Mouse (Mus musculus) MEL (cell line): Measurements from ENCODE around the gene Rccd1.

Experiments
- MAFK ChIP-seq: IDR thresholded peaks from 2 replicates; pipeline ENCODE4 v1.6.1; 2011; ENCODE audit warnings: low read depth, mild to moderate bottlenecking, low read length, improper control_type of control experiment, borderline replicate concordance
- POLR2A ChIP-seq, 2 experiments: IDR thresholded peaks; 2 replicates each; pipeline ENCODE4 v1.6.1; 2011 to 2012; ENCODE audit warnings: low read length in 2 of 2, mild to moderate bottlenecking in 2 of 2, control low read depth in 1 of 2, improper control_type of control experiment in 1 of 2, low read depth in 1 of 2, moderate library complexity in 1 of 2; ENCODE audit not compliant: control insufficient read depth in 1 of 2, insufficient read depth in 1 of 2, poor library complexity in 1 of 2
- ZNF384 ChIP-seq: IDR thresholded peaks from 2 replicates; pipeline ENCODE4 v1.6.1; 2012; ENCODE audit warnings: low read depth, mild to moderate bottlenecking, inconsistent platforms, low read length, improper control_type of control experiment

- peak in 1 of 2 experiments; percentile 33; a peak in 2 of 4 replicates for TF ChIP-seq POLR2A (IDR thresholded peaks at IDR 0.05; ENCODE audit: control insufficient read depth in 1 of 2, insufficient read depth in 1 of 2, low read depth in 1 of 2, low read length in 2 of 2, poor library complexity in 1 of 2)
- TF ChIP-seq MAFK: no peak
- TF ChIP-seq ZNF384: no peak
Measured at GRCm38 (mm10) chr7:80315733-80316132, 8.5 kb downstream of the Rccd1 start.
